Mouse (Mus musculus): ENCODE data around the gene Rpl19.

The Rpl19 gene

GRCm38 (mm10) chr11:98052129-98052988 lies 25.8 kb downstream of the Rpl19 start:
- peak; percentile 65 to 76 for DNase-seq (ENCODE audit: low spot score in 2 of 2)

DNA sequence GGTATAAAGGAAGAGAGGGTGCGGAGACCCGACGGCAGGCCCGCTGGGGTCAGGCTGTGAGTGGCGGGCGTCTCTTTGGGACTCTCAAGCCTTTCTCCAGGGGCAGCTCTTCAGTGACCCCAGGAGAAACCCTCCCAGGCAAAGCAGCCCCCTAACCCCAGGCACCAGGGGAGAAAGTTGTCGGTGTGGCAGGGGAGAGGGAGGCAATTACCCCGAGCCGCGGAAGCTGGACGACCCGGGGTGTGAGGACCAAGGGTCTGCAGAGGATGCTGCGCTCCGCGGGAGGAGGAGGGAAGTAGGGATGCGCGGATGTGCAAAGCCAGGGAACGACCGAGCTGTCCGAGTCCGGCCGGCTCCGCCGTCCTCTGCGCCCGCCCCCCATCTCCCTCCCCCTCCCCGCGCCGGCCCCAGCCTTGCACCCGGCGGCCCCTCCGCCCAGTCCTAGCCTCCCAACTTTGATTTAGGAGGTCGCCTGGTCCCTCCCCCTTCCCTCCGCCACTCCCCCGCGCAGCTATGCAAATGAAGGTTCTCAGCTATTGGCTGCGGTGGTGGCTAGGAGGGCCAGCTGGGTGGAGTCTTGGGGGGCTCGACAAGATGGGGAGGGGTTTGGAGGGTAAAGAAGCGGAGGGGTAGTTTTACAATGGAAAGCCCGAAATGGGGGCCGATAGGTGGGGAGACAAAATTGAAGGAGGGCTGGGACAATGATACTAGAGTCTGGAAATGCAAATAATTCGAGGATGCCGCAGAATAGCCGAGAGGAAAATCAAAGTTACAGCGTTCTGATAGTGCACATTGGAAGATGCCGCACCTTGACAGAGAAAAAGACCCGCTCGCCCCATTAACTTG lies 26.7 kb downstream of the Rpl19 start, which contains the start of gene Stac2:
TSS of gene Stac2 (minus strand) at position 474 of the 846 bp plus-strand sequence.
- peak; percentile 69 to 82 for DNase-seq (ENCODE audit: low spot score in 2 of 2)

DNA sequence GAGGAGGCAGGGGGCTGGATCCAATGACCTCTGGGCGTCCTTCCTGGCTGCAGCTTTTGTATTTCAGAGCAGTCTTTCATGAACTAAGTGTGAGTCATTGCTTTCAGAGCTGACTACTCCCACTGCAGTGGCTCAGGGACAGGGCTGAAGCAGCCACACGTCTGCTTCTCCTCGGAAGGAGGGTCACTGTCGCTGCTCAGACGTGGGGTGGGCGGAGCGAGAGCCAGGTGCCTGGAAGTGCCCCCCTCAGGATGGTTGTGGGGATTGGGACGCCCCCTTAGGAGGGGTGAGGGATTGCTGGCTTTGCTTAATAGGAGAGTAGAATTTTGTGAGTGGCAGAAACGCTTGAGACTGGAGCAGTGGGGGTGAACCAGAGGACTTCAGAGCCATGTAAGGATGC lies 31.0 kb downstream of the Rpl19 start:
- no peak for DNase-seq (ENCODE audit: low spot score in 2 of 2)

DNA sequence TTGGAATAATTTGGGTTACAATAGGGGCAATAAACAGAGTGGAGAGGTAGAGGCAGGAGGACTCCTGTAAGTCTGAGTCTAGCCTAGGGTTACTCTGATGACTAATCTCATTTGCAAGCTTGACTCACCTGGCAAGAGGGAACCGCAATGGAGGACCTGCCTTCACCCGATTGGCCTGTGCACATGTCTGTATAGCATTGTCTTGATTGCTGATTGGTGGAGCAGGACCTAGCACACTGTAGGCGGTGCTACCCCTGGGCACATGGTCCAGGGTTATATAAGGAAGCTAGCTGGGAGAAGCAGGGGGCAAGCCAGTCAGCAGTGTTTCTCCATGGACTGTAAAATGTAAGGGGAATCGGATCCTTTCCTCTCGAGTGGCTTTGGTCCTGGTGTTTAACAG lies 31.5 kb downstream of the Rpl19 start:
- DNase-seq (ENCODE audit: low spot score in 2 of 2): no peak

DNA sequence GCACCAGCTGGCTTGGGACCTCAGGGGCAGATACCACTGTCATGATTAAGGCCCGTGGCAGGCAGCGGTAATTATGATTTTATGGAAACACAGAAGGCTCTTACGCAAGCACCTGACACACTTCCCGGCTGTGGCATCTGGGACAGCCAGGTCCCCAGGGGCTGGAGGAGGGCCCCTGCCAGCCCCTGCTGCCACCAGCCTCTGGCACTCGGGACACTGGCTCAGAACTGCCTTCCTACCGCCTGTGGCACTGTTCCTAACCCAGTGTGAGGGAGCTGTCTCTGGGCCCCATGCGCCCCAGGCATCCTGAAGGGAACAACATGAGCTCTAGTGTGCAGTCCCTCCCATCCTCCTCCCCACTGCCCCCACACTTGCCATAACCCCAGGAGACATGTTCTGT lies 33.2 kb downstream of the Rpl19 start:
- DNase-seq (ENCODE audit: low spot score in 2 of 2): no peak

DNA sequence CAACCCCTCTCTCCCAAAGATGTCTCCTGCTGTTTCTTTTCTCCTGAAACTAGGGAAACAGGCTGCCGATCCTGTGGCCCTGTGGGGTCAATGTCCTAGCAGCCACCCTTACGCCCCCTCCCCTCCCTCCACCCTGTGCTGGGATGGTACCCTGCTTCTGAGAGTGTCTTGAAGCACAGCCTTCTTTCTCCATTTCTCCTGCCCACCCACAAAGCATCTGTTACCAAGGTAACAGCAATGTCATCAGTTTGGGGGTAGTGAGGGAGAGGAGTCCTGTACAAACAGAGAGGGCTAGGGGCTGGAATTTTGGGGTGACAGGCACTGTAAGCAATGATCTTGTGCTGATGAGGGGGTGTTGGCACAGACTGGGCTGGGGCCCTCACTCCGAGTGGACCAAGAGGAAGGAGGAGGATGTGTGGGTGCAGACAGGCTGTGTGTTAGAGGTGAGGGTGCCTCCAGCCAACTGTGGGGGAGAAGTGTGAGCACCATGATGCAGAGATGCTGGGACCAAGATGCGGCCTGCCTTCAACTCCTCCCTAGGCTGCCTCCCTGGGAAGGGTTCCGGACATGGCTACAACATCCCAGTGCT lies 33.7 kb downstream of the Rpl19 start:
- no peak for DNase-seq (ENCODE audit: low spot score in 2 of 2)

GRCm38 (mm10) chr11:98061441-98061840 lies 34.9 kb downstream of the Rpl19 start:
- no peak for DNase-seq (ENCODE audit: low spot score in 2 of 2)

DNA sequence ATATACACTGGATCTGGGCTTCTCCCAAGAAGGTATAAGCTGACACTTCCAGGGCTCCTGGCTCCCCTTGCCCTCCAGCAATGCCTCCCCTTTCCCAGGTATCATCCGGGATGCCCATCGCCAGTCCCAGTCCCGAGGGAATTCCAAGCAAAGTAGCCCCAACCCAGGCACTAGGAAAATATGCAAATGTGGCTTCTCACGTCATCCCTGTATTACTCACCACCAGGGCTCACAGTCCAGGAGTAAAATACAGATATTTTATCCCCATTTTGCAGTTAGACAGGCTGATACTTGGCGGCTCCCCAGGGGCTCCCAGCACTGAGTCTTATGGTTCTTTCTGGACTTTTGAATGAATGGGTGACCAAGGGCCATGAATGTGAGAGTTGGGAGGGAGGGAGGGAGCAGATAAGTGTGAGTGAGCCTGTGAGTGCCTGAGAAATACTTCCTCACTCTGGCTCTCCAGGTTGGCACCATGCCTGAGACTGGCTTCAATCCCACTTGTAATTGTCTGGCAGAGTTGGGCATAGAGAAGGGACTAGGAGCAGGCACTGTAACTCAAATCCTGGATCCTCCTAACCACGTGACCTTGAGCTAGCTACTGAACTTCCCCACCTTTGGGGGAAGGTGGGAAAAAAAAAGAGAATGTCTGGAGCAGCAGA lies 35.5 kb downstream of the Rpl19 start:
- DNase-seq (ENCODE audit: low spot score in 2 of 2): no peak

DNA sequence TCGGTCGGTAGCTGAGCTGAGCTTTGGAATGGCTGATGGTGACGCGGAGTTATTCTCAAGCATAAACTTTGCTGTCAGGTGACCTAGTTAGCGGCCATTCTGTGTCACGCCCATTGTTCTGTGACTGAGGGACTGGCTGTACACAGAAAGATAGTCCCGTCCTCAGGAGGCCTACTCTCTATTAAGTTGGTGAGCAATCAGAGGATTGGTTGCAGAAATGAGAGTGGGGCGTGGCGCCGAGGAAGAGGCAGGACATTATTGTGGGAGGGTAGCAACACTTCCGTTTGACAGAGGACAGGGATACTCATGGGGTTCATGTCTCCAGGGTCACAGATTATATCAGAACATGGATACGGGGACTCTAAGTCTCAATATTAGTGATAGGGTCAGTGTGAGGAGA lies 39.7 kb downstream of the Rpl19 start:
- DNase-seq (ENCODE audit: low spot score in 2 of 2): no peak

DNA sequence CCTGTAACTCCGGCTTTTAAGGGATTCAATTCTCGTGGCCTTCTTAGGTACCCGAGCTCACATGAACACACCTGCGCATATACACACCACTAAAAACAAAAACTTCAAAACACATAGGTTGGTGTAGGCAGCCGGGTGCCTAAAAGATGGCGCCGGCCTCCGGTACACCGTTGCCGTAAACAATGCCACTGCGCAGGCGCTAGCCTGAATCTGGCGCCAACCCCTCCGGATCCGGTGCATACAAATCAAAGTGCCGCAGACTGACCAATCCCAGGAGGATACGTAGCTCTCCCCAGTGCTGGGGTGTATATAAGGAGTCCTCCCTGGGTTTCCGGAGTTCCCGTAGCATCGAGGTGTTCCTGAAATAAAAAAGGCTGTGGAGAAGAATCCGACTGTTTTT lies 40.7 kb downstream of the Rpl19 start:
- no peak for DNase-seq (ENCODE audit: low spot score in 2 of 2)

GRCm38 (mm10) chr11:98073442-98073841 lies 46.9 kb downstream of the Rpl19 start:
- DNase-seq (ENCODE audit: low spot score in 2 of 2): no peak

DNA sequence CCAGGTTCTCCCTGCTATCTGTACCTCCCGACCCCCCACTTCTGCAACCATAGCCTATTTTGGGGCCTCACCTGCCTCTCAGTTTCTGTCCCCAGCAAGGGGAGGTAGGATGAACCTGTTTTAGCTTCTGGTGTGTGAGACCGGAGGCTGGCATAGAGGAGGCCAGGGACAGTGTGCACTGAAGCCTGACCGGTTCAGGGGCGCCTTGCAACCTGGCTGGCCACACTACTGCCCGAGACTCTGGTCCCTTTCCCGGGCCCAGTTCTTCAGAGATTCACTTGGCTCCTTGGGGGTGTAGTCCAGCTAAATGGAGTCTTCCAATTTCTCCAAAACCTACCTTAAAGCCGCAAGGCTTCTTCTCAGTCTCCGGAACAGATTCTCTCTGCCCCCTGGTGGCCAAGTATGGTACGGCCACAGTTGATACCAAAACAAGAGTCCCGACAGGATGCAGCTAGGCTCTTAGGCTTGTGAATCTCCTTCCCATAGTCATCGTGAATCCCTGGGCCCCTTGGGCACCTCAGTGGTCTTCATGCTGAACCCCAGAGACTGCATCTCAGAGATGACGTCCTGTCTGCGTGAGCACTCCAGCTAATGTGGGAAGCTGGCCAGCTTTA lies 48.8 kb downstream of the Rpl19 start:
- peak; percentile 79 to 93 for DNase-seq (ENCODE audit: low spot score in 2 of 2)

DNA sequence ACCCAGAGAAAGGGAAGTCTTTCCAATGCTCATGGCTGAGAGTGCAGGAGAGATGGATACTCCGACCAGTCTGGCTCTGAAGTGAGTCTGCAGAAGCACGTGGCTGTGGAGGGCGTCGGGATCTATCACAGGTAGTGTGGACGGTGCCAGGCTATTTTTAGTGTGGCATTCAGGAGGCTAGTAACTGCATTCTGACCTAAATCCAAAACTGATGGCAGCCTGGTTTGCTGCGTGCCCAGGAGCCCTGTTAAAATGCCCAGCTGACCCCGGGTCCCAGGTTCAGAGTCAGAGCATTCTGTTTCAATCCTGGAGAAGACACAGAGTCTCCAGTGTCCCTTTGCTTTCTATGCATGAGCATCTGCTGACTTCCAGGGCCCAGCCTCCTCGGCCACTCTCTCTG lies 50.6 kb downstream of the Rpl19 start:
- no peak for DNase-seq (ENCODE audit: low spot score in 2 of 2)

Measured in spleen, postnatal 4 days (tissue).